Mouse (Mus musculus) fat pad, adult 2 months (tissue): ENCODE results near the gene Fibp.
A peak's percentile ranks its signal among the peaks of the same experiment; 100 is the strongest.
"Not testable (repeated sequence)": the region's sequence is repeated elsewhere in the genome, so short reads cannot be mapped to it uniquely, and the experiment has no call there.

Source experiments
- DNase-seq: peaks from one replicate; pipeline ENCODE4 v3.0.0-alpha.2; 2011; ENCODE audit warnings: low read depth, low spot score; ENCODE audit errors: extremely low read depth

The Fibp gene

GRCm38 (mm10) chr19:5486771-5487170, 26.4 kb downstream of the Fibp start:
- no peak for DNase-seq

GRCm38 (mm10) chr19:5487768-5488550, 27.5 kb downstream of the Fibp start, which contains the start of gene Mus81:
Mus81 (minus strand) TSS chr19:5488402.
- peak; percentile 74 for DNase-seq

- DNase-seq = peak; percentile 75
Measured at GRCm38 (mm10) chr19:5488878-5489571, 28.6 kb downstream of the Fibp start.

GRCm38 (mm10) chr19:5489721-5490120, 29.3 kb downstream of the Fibp start:
- not testable (repeated sequence) for DNase-seq

GRCm38 (mm10) chr19:5490313-5490897, 30.0 kb downstream of the Fibp start, which contains the start of gene Cfl1:
Cfl1 (plus strand) TSS chr19:5490455.
- DNase-seq = peak; percentile 54

GRCm38 (mm10) chr19:5490898-5491708, 30.7 kb downstream of the Fibp start:
- no peak for DNase-seq

- DNase-seq = no peak
Measured at GRCm38 (mm10) chr19:5492641-5493040, 32.2 kb downstream of the Fibp start.

GRCm38 (mm10) chr19:5493301-5493721, 32.9 kb downstream of the Fibp start:
- DNase-seq = not testable (repeated sequence)

- DNase-seq = no peak
Measured at GRCm38 (mm10) chr19:5494314-5494713, 33.9 kb downstream of the Fibp start.

GRCm38 (mm10) chr19:5495353-5496051, 35.1 kb downstream of the Fibp start:
- no peak for DNase-seq

- DNase-seq = no peak
Measured at GRCm38 (mm10) chr19:5496052-5496370, 35.6 kb downstream of the Fibp start.

- DNase-seq = no peak
Measured at GRCm38 (mm10) chr19:5500330-5500875, 40.0 kb downstream of the Fibp start.

- DNase-seq = no peak
Measured at GRCm38 (mm10) chr19:5503687-5504086, 43.3 kb downstream of the Fibp start, which contains the start of gene 1700020D05Rik. 1700020D05Rik (minus strand) TSS chr19:5503787.

GRCm38 (mm10) chr19:5510031-5511026, 49.9 kb downstream of the Fibp start, which contains the start of gene Snx32:
Snx32 (minus strand) TSS chr19:5510538.
- DNase-seq = peak; percentile 57

GRCm38 (mm10) chr19:5511074-5511632, 50.7 kb downstream of the Fibp start:
- DNase-seq = no peak

GRCm38 (mm10) chr19:5512091-5513004, 51.9 kb downstream of the Fibp start:
- DNase-seq = no peak

GRCm38 (mm10) chr19:5513005-5513349, 52.6 kb downstream of the Fibp start:
- no peak for DNase-seq
